Mouse (Mus musculus) CH12.LX (cell line): Measurements from ENCODE around the gene Flywch2. TPM values are rescaled to one million over a fixed set of nuclear protein-coding genes. Genes with fewer than 3 reads are reported as not detected.

ENCODE experiments used
- DNase-seq: peaks from one replicate; pipeline ENCODE4 v3.0.0-alpha.2; 2013; ENCODE audit errors: extremely low read depth
- H3K27ac ChIP-seq: 2 replicates; pipeline ENCODE4 v1.5.1; 2012; ENCODE audit warnings: low read depth, mild to moderate bottlenecking, control low read depth, moderate library complexity; ENCODE audit not compliant: insufficient read depth
- H3K27me3 ChIP-seq: replicated peaks from 2 replicates; pipeline ENCODE3; 2012; ENCODE audit warnings: inconsistent platforms
- H3K36me3 ChIP-seq, 2 experiments: replicated peaks in 1 of 2; 2 replicates each; pipeline versions ENCODE3 to v1.6.1; 2012; ENCODE audit warnings: inconsistent platforms in 1 of 2, low read length in 1 of 2, mild to moderate bottlenecking in 1 of 2, mixed read lengths in 1 of 2, moderate library complexity in 1 of 2; ENCODE audit not compliant: control insufficient read depth in 1 of 2, insufficient read depth in 1 of 2
- H3K4me1 ChIP-seq, 2 experiments: 2 replicates each; pipeline ENCODE4 v1.6.1; 2012; ENCODE audit warnings: inconsistent platforms in 1 of 2, moderate library complexity in 1 of 2; ENCODE audit not compliant: insufficient read depth in 2 of 2, control insufficient read depth in 1 of 2
- H3K4me2 ChIP-seq: 2 replicates; pipeline ENCODE4 v1.6.1; 2012; ENCODE audit warnings: low read depth, mild to moderate bottlenecking, control low read depth; ENCODE audit not compliant: poor library complexity, insufficient read depth, severe bottlenecking
- H3K4me3 ChIP-seq, 3 experiments: fragments of 150-350 bp in 1 of 3; sonication (generic) in 1 of 3; replicated peaks in 1 of 3; 2 replicates each; pipeline versions ENCODE3 to v1.5.1; 2011 to 2012; ENCODE audit warnings: low read depth in 2 of 3, low read length in 2 of 3, mild to moderate bottlenecking in 2 of 3, moderate library complexity in 2 of 3, control low read depth in 1 of 3, improper control_type of control experiment in 1 of 3, inconsistent platforms in 1 of 3, mixed read lengths in 1 of 3; ENCODE audit not compliant: poor library complexity in 1 of 3
- H3K79me2 ChIP-seq: replicated peaks from 2 replicates; pipeline ENCODE4 v1.6.1; 2012; ENCODE audit warnings: mild to moderate bottlenecking, moderate library complexity; ENCODE audit not compliant: control insufficient read depth, poor library complexity, insufficient read depth, severe bottlenecking; ENCODE audit errors: extremely low read depth
- H3K9ac ChIP-seq: 2 replicates; pipeline ENCODE4 v1.6.1; 2012; ENCODE audit warnings: low read depth, mild to moderate bottlenecking, control low read depth, moderate library complexity; ENCODE audit not compliant: insufficient read depth
- H3K9me3 ChIP-seq: replicated peaks from 2 replicates; pipeline ENCODE3; 2012; ENCODE audit warnings: low read length, inconsistent platforms, mixed read lengths
- BHLHE40 ChIP-seq: IDR thresholded peaks from 2 replicates; pipeline ENCODE4 v1.6.1; 2011; ENCODE audit warnings: mild to moderate bottlenecking, low read depth, low read length, improper control_type of control experiment
- CTCF ChIP-seq, 2 experiments: IDR thresholded peaks in 1 of 2; conservative IDR thresholded peaks in 1 of 2; 2 replicates each; pipeline ENCODE4 v1.5.1; 2011 to 2012; ENCODE audit warnings: low read depth in 2 of 2, low read length in 2 of 2, improper control_type of control experiment in 1 of 2, inconsistent platforms in 1 of 2, mild to moderate bottlenecking in 1 of 2, moderate library complexity in 1 of 2
- EP300 ChIP-seq: IDR thresholded peaks from 2 replicates; pipeline ENCODE4 v1.6.1; 2011; ENCODE audit warnings: low read length, improper control_type of control experiment
- ETS1 ChIP-seq: conservative IDR thresholded peaks from 2 replicates; pipeline ENCODE4 v1.6.1; 2012; ENCODE audit warnings: low read depth, mild to moderate bottlenecking, inconsistent platforms, low read length, improper control_type of control experiment, moderate library complexity
- HCFC1 ChIP-seq: IDR thresholded peaks from 2 replicates; pipeline ENCODE4 v1.6.1; 2012; ENCODE audit warnings: low read depth, mild to moderate bottlenecking, inconsistent platforms, low read length, improper control_type of control experiment
- IRF4 ChIP-seq: IDR thresholded peaks from 2 replicates; pipeline ENCODE4 v1.6.1; 2014; ENCODE audit warnings: low read depth, mild to moderate bottlenecking, inconsistent platforms, low read length, improper control_type of control experiment
- JUN ChIP-seq: IDR thresholded peaks from 2 replicates; pipeline ENCODE4 v1.6.1; 2011; ENCODE audit warnings: low read depth, mild to moderate bottlenecking, low read length, improper control_type of control experiment, moderate library complexity; ENCODE audit not compliant: insufficient read depth
- MYC ChIP-seq: IDR thresholded peaks from 2 replicates; pipeline ENCODE4 v1.6.1; 2011; ENCODE audit warnings: low read depth, mild to moderate bottlenecking, improper control_type of control experiment, low read length
- POLR2A ChIP-seq: IDR thresholded peaks from 2 replicates; pipeline ENCODE4 v1.6.1; 2011; ENCODE audit warnings: low read depth, mild to moderate bottlenecking, improper control_type of control experiment, low read length
- POLR2AphosphoS2 ChIP-seq: IDR thresholded peaks from 2 replicates; pipeline ENCODE4 v1.6.1; 2011; ENCODE audit warnings: low read depth, low read length, improper control_type of control experiment
- RAD21 ChIP-seq: IDR thresholded peaks from 2 replicates; pipeline ENCODE4 v1.6.1; 2011; ENCODE audit warnings: low read depth, mild to moderate bottlenecking, low read length, improper control_type of control experiment, moderate library complexity
- RCOR1 ChIP-seq: conservative IDR thresholded peaks from 2 replicates; pipeline ENCODE4 v1.6.1; 2012; ENCODE audit warnings: low read depth, mild to moderate bottlenecking, inconsistent platforms, low read length, improper control_type of control experiment
- TBP ChIP-seq: conservative IDR thresholded peaks from 2 replicates; pipeline ENCODE4 v1.6.1; 2011; ENCODE audit warnings: low read depth, low read length, improper control_type of control experiment
- UBTF ChIP-seq: IDR thresholded peaks from 2 replicates; pipeline ENCODE4 v1.6.1; 2012; ENCODE audit warnings: low read depth, mild to moderate bottlenecking, inconsistent platforms, low read length, improper control_type of control experiment, moderate library complexity
- USF1 ChIP-seq: IDR thresholded peaks from 2 replicates; pipeline ENCODE4 v1.6.1; 2014; ENCODE audit warnings: low read depth, mild to moderate bottlenecking, inconsistent platforms, low read length, improper control_type of control experiment
- USF2 ChIP-seq: conservative IDR thresholded peaks from 2 replicates; pipeline ENCODE4 v1.6.1; 2011; ENCODE audit warnings: low read depth, low read length, improper control_type of control experiment
- ZNF384 ChIP-seq: IDR thresholded peaks from 2 replicates; pipeline ENCODE4 v1.6.1; 2012; ENCODE audit warnings: low read depth, low read length, improper control_type of control experiment, inconsistent platforms
- dilution Hi-C: fragments of 300-500 bp; cut with MboI; formaldehyde crosslinking; loops from 2 replicates; pipeline ENCODE4 v1.14.3; 2020; ENCODE audit warnings: low sequenced_read_pairs; ENCODE audit not compliant: extremely low pct_unique_long_range_greater_than_20kb, extremely low pct_ligation_motif_present
- in situ Hi-C: fragments of 300-500 bp; cut with MboI; formaldehyde crosslinking; loops from 3 replicates; pipeline ENCODE4 v1.14.3; 2019; ENCODE audit warnings: low sequenced_read_pairs, low pct_ligation_motif_present, low pct_unique_long_range_greater_than_20kb, mixed read lengths
- polyA plus RNA-seq: library from polyadenylated mRNA; unstranded; fragments of >175 nt; gene quantifications from 2 replicates; pipeline ENCODE4 v1.2.1, GENCODE M21; 2012; ENCODE audit warnings: low read depth; ENCODE audit not compliant: insufficient read length
- total RNA-seq, 2 experiments: library from RNA; depleted of rRNA; stranded (reverse); fragments of 300-350 nt in 1 of 2; fragments of >200 nt in 1 of 2; gene quantifications; 2 replicates each; pipeline ENCODE4 v1.2.3; 2012 to 2014

Gene Flywch2
- total and polyA plus RNA-seq, 3 experiments, result not detected

DNA sequence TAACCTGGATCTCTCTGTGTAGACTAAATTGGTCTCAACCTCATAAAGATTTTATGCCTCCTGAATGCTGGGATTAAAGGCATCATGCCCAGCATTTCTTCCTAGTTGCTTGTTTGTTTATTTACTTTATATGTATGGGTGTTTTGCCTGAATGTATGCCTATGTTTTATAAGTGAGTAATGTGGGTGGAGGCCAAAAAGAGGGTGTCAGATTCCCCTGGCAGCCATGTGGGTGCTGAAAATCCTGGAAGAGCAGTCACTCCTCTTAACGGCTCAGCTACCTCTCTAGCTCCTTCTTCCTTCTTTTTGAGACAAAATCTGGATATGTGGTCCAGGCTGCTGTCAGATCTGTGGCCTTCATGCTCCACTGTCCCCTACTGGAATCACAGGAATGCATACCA, 55.4 kb downstream of the Flywch2 start:
- Histone ChIP-seq H3K27ac (no peak overlapping the region), H3K4me1 (peaks cover 0 to 11% of the 10 kb centered on the region in 2 experiments; a peak in 3 of 4 replicates), H3K9ac (no peak overlapping the region), H3K9me3 (no peaks in the 10 kb centered on the region), H3K4me3 (no peak overlapping the region), H3K27me3 (no peaks in the 10 kb centered on the region), H3K4me2 (no peak overlapping the region), H3K79me2 (no peaks in the 10 kb centered on the region; the same call in 1 of the 2 replicates), H3K36me3 (peaks cover 22 to 39% of the 10 kb centered on the region in 2 experiments)
- TF ChIP-seq MYC, result no peak
- no peak for TF ChIP-seq EP300
- no peak for TF ChIP-seq BHLHE40
- TF ChIP-seq ZNF384, result no peak
- no peak for TF ChIP-seq RCOR1
- TF ChIP-seq USF1, result no peak
- TF ChIP-seq HCFC1, result no peak
- TF ChIP-seq TBP, result no peak
- TF ChIP-seq IRF4, result no peak
- TF ChIP-seq UBTF, result no peak
- no peak for TF ChIP-seq ETS1
- no peak for TF ChIP-seq CTCF (conservative IDR thresholded peaks at IDR 0.05 in 1 of 2, IDR thresholded peaks at IDR 0.05 in 1 of 2; ENCODE audit: low read depth in 2 of 2, low read length in 2 of 2)
- no peak for TF ChIP-seq RAD21
- TF ChIP-seq POLR2AphosphoS2, result no peak
- no peak for TF ChIP-seq USF2
- no peak for TF ChIP-seq POLR2A
- no peak for TF ChIP-seq JUN
- dilution Hi-C loops, result no loop called here
- in situ Hi-C loops, result no loop called here
- DNase-seq, result no peak

Other genes with a start within 250 kb of the Flywch2 start
Only the 20 nearest of the 28 such genes appear.
- gene Bicdl2, start 125.6 kb downstream of the Flywch2 start, total RNA-seq (2012; rRNA removed), result not detected in 2 replicates
- not detected in 2 replicates for gene Bicdl2, start 125.6 kb downstream of the Flywch2 start, total RNA-seq (2014; rRNA removed)
- 0.25 TPM in 1 of 2 replicates, not detected in the other for gene Bicdl2, start 125.6 kb downstream of the Flywch2 start, polyA plus RNA-seq
- 7.3 and 8.9 TPM in 2 replicates for gene Hcfc1r1, start 112.5 kb downstream of the Flywch2 start, total RNA-seq (2012; rRNA removed)
- gene Hcfc1r1, start 112.5 kb downstream of the Flywch2 start, total RNA-seq (2014; rRNA removed), result 3.9 and 6.0 TPM in 2 replicates
- 17.4 and 26.5 TPM in 2 replicates for gene Hcfc1r1, start 112.5 kb downstream of the Flywch2 start, polyA plus RNA-seq
- gene Thoc6, start 112.2 kb downstream of the Flywch2 start, total RNA-seq (2012; rRNA removed), result 40.1 and 41.4 TPM in 2 replicates
- 31.5 and 37.9 TPM in 2 replicates for gene Thoc6, start 112.2 kb downstream of the Flywch2 start, total RNA-seq (2014; rRNA removed)
- gene Thoc6, start 112.2 kb downstream of the Flywch2 start, polyA plus RNA-seq, result 34.8 and 37.4 TPM in 2 replicates
- gene Tnfrsf12a, start 108.6 kb downstream of the Flywch2 start, total RNA-seq (2012; rRNA removed), result 4.3 and 5.1 TPM in 2 replicates
- gene Tnfrsf12a, start 108.6 kb downstream of the Flywch2 start, total RNA-seq (2014; rRNA removed), result 1.5 and 2.3 TPM in 2 replicates
- gene Tnfrsf12a, start 108.6 kb downstream of the Flywch2 start, polyA plus RNA-seq, result 0.64 and 1.2 TPM in 2 replicates
- gene Cldn6, start 106.8 kb downstream of the Flywch2 start, total RNA-seq (2012; rRNA removed), result not detected in 2 replicates
- not detected in 2 replicates for gene Cldn6, start 106.8 kb downstream of the Flywch2 start, total RNA-seq (2014; rRNA removed)
- gene Cldn6, start 106.8 kb downstream of the Flywch2 start, polyA plus RNA-seq, result not detected in 2 replicates
- gene Cldn9, start 102.1 kb downstream of the Flywch2 start, total RNA-seq (2012; rRNA removed), result 0.08 TPM in 1 of 2 replicates, not detected in the other
- gene Cldn9, start 102.1 kb downstream of the Flywch2 start, total RNA-seq (2014; rRNA removed), result not detected in 2 replicates
- not detected in 2 replicates for gene Cldn9, start 102.1 kb downstream of the Flywch2 start, polyA plus RNA-seq
- 0.08 TPM in 1 of 2 replicates, not detected in the other for gene 1520401A03Rik, start 63.3 kb downstream of the Flywch2 start, total RNA-seq (2012; rRNA removed)
- gene 1520401A03Rik, start 63.3 kb downstream of the Flywch2 start, total RNA-seq (2014; rRNA removed), result not detected in 2 replicates
- gene 1520401A03Rik, start 63.3 kb downstream of the Flywch2 start, polyA plus RNA-seq, result not detected in 2 replicates
- 21.4 and 25.4 TPM in 2 replicates for gene Pkmyt1, start 59.7 kb downstream of the Flywch2 start, total RNA-seq (2012; rRNA removed)
- gene Pkmyt1, start 59.7 kb downstream of the Flywch2 start, total RNA-seq (2014; rRNA removed), result 11.4 and 12.6 TPM in 2 replicates
- gene Pkmyt1, start 59.7 kb downstream of the Flywch2 start, polyA plus RNA-seq, result 30.7 and 37.0 TPM in 2 replicates
- 2.0 and 2.8 TPM in 2 replicates for gene Paqr4, start 45.2 kb downstream of the Flywch2 start, total RNA-seq (2012; rRNA removed)
- 0.47 and 1.0 TPM in 2 replicates for gene Paqr4, start 45.2 kb downstream of the Flywch2 start, total RNA-seq (2014; rRNA removed)
- gene Paqr4, start 45.2 kb downstream of the Flywch2 start, polyA plus RNA-seq, result 0.80 and 1.1 TPM in 2 replicates
- 0.34 and 0.55 TPM in 2 replicates for gene Kremen2, start 40.2 kb downstream of the Flywch2 start, total RNA-seq (2012; rRNA removed)
- 0.14 and 0.23 TPM in 2 replicates for gene Kremen2, start 40.2 kb downstream of the Flywch2 start, total RNA-seq (2014; rRNA removed)
- gene Kremen2, start 40.2 kb downstream of the Flywch2 start, polyA plus RNA-seq, result 0.21 and 0.23 TPM in 2 replicates
- gene Flywch1, start 14.5 kb downstream of the Flywch2 start, total RNA-seq (2012; rRNA removed), result 26.9 and 28.3 TPM in 2 replicates
- gene Flywch1, start 14.5 kb downstream of the Flywch2 start, total RNA-seq (2014; rRNA removed), result 18.8 and 22.2 TPM in 2 replicates
- gene Flywch1, start 14.5 kb downstream of the Flywch2 start, polyA plus RNA-seq, result 22.0 and 23.4 TPM in 2 replicates
- gene Srrm2, start 4.5 kb upstream of the Flywch2 start, total RNA-seq (2012; rRNA removed), result 83.6 and 90.4 TPM in 2 replicates
- 18.3 and 26.7 TPM in 2 replicates for gene Srrm2, start 4.5 kb upstream of the Flywch2 start, total RNA-seq (2014; rRNA removed)
- gene Srrm2, start 4.5 kb upstream of the Flywch2 start, polyA plus RNA-seq, result 339 and 383 TPM in 2 replicates
- 381 and 386 TPM in 2 replicates for gene Elob, start 43.1 kb upstream of the Flywch2 start, total RNA-seq (2012; rRNA removed)
- 371 and 534 TPM in 2 replicates for gene Elob, start 43.1 kb upstream of the Flywch2 start, total RNA-seq (2014; rRNA removed)
- 250 and 306 TPM in 2 replicates for gene Elob, start 43.1 kb upstream of the Flywch2 start, polyA plus RNA-seq
- not detected in 2 replicates for gene Prss33, start 50.0 kb upstream of the Flywch2 start, total RNA-seq (2012; rRNA removed)
- not detected in 2 replicates for gene Prss33, start 50.0 kb upstream of the Flywch2 start, total RNA-seq (2014; rRNA removed)
- not detected in 2 replicates for gene Prss33, start 50.0 kb upstream of the Flywch2 start, polyA plus RNA-seq
- not detected in 2 replicates for gene Prss32, start 57.8 kb upstream of the Flywch2 start, total RNA-seq (2012; rRNA removed)
- gene Prss32, start 57.8 kb upstream of the Flywch2 start, total RNA-seq (2014; rRNA removed), result not detected in 2 replicates
- not detected in 2 replicates for gene Prss32, start 57.8 kb upstream of the Flywch2 start, polyA plus RNA-seq
- 0.46 and 1.0 TPM in 2 replicates for gene Prss41, start 58.1 kb upstream of the Flywch2 start, total RNA-seq (2012; rRNA removed)
- gene Prss41, start 58.1 kb upstream of the Flywch2 start, total RNA-seq (2014; rRNA removed), result 0.16 TPM in 2 replicates
- 0.22 and 0.24 TPM in 2 replicates for gene Prss41, start 58.1 kb upstream of the Flywch2 start, polyA plus RNA-seq
- gene Prss21, start 82.0 kb upstream of the Flywch2 start, total RNA-seq (2012; rRNA removed), result not detected in 2 replicates
- gene Prss21, start 82.0 kb upstream of the Flywch2 start, total RNA-seq (2014; rRNA removed), result not detected in 2 replicates
- not detected in 2 replicates for gene Prss21, start 82.0 kb upstream of the Flywch2 start, polyA plus RNA-seq
- gene Dcpp1, start 94.8 kb upstream of the Flywch2 start, total RNA-seq (2012; rRNA removed), result not detected in 2 replicates
- not detected in 2 replicates for gene Dcpp1, start 94.8 kb upstream of the Flywch2 start, total RNA-seq (2014; rRNA removed)
- not detected in 2 replicates for gene Dcpp1, start 94.8 kb upstream of the Flywch2 start, polyA plus RNA-seq
- not detected in 2 replicates for gene Dcpp2, start 94.8 kb upstream of the Flywch2 start, total RNA-seq (2012; rRNA removed)
- not detected in 2 replicates for gene Dcpp2, start 94.8 kb upstream of the Flywch2 start, total RNA-seq (2014; rRNA removed)
- gene Dcpp2, start 94.8 kb upstream of the Flywch2 start, polyA plus RNA-seq, result not detected in 2 replicates
- gene Dcpp3, start 131.4 kb upstream of the Flywch2 start, total RNA-seq (2012; rRNA removed), result not detected in 2 replicates
- gene Dcpp3, start 131.4 kb upstream of the Flywch2 start, total RNA-seq (2014; rRNA removed), result not detected in 2 replicates
- not detected in 2 replicates for gene Dcpp3, start 131.4 kb upstream of the Flywch2 start, polyA plus RNA-seq